Mouse (Mus musculus): ENCODE results near the gene Nrf1.

The Nrf1 gene

DNA sequence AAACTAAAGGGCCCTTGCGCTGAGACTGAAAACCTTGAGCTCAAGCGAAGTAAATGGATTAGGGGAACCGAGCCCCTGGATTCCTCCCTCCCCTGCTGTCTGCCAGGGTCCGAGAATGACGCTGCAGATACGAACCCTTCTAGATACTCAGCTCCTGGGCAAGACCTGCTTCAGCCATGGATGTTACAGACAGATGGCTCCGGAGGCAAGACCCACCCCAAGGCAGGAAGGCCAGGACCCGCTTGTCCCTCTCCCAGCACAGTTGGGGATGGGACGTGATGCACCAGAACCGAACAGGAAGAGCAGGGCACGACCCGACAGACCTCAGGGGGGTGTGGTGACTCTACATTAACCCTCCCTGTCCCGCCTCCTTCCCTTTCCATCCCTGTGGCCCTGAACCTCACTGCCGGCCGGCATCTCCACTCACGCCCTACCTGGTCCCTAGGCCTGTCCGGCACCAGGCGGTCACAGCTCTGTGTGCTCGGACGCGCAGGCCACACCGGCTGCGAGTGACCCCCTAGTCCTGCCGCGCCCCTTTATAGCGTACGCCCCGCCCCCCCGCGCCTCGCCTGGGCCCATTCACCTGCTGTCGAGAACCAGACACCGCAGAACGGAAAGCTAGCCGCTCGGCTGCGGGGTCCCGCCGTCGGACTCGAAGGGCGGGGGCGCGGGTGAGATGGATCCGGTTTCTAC is 127.6 kb downstream of the Nrf1 start:
- DNase-seq (ENCODE audit: low read depth, low spot score), result no peak

DNA sequence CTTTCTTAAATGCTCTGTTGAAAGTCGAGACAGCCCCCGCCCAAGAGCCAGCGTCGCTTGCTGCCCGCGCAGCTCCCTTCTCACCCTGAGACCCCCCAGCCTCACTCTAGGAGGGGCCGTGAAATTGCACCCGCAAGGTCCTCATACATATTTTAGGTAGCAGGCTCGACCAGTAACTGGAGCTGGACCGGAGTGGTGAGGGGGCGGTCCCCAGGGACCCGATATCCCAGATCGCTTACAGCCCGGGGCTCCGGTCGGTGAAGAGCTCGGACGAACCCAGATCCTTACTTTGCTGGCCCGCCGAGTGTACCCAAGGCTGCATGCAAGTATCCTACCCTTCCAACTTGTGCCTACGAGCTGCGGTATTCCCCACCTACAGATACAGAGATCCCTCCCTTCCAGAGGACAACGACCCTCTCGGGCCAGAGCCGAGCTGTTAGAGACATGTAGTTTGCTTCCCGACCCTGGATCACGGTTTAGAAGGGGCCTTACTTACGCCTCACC is 128.2 kb downstream of the Nrf1 start:
- DNase-seq (ENCODE audit: low read depth, low spot score), result no peak

GRCm38 (mm10) chr6:30176496-30176895 is 128.7 kb downstream of the Nrf1 start:
- no peak for DNase-seq (ENCODE audit: low read depth, low spot score)

DNA sequence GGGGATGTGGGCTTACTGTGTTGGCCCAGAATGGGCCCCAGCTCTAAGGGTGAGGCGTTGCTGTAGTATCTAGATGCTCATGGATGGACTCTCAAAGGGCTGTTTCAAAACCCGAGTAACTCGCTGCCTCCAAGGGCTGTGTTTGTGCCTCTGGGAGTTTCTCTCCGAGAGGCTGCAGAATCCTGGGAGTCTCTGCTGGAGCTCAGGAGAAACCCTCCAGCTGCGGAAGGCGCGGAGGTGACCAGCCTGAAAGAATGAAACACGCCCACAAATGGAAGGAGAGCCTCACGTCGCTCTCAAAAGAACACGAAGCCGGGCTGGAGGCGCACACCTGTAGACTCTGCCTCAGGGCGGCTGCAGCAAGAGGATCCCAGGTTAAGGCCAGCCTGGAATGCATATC is 129.5 kb downstream of the Nrf1 start:
- DNase-seq (ENCODE audit: low read depth, low spot score), result no peak

DNA sequence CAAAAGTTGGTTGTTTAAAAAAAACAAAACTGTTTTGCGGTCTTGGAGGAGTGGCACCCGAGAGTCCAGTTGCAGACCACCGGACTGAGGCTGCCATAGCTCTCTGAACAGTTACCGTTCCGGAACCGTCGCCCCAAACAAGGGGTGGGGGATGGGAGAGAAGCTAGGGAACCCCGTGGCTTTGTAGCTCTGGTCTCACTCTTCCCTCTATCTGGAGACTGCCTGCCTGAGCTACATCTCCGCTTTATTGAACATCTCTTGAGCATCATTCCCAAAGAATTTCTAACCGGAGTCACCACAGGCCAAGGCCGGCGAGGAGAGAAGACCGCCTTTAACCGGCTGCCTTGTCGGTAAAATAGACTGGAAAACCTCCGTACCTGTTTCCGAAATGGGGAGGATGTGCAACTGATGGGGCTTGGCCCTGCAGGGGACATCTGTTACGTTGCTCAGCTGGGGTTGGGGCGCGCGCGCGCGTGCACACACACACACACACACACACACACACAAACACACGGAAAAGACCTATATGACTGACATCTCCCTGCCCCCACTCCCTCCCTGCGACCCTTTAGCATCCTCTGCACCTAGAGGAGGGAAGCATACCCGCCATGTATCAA is 130.3 kb downstream of the Nrf1 start:
- DNase-seq (ENCODE audit: low read depth, low spot score), result no peak

- DNase-seq (ENCODE audit: low read depth, low spot score), result no peak
Observed at GRCm38 (mm10) chr6:30179046-30179445, 131.3 kb downstream of the Nrf1 start.

GRCm38 (mm10) chr6:30180321-30180720 is 132.5 kb downstream of the Nrf1 start:
- DNase-seq (ENCODE audit: low read depth, low spot score), result no peak

DNA sequence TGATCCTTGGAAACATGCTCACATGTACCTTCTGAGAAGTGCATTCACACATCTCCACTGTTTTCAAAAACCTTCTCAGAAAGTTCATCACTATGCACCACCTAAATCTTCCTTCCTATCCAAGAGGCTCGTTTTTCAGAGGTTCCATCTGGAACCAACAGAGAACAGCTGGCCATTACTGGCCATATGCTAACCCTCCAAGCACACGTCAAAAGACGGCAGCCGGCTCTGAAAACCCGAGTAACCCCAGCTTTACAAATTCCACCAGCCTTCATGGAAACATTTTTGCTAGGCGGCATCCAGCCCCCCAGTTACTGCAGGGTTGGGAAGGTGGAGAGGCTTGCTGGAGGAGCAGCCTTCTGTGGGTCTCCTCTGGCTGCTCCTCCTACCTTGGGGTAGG is 134.2 kb downstream of the Nrf1 start:
- DNase-seq (ENCODE audit: low read depth, low spot score), result no peak

DNA sequence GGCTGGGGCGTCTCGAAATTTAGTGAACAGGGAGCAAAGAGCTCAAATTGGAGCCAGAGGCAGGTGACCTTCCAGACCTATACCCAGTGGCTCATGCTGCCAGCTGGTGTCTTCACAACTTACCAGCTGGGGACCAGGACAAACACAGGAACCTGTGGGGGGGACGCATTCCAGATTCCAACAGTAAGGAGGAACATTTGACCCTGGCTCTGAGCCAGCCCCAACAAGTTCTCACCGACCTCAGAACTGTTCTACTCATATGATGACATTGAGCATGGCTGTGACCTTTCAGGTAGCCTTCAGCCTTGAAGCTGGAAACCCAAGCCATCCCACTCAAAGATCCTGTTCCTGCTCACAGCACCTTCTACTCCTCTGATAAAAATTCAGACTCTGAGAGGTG is 135.8 kb downstream of the Nrf1 start:
- DNase-seq (ENCODE audit: low read depth, low spot score), result no peak

GRCm38 (mm10) chr6:30195656-30196055 is 147.9 kb downstream of the Nrf1 start:
- no peak for DNase-seq (ENCODE audit: low read depth, low spot score)

DNA sequence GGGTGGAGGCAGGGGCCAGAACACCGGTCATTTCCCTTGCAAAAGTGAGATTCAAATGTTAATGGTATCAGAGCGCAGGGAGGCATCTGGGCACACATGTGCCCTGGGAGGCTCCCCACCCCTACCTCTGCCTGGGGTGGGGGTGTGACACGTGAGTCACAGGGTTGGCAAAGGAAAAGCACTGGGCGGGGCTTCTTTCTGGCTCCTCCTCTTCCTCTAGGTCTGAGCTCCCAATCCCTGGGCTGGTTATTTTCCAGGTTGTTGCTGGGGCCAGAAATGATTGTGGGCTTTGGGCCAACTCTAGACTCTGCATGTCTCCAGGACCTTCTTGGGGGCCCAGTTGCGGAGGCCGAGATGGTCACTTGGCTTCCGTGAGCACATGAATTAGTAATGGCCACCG is 148.4 kb downstream of the Nrf1 start:
- no peak for DNase-seq (ENCODE audit: low read depth, low spot score)

Measured in c-Kit-negative CD71-positive TER-119-positive erythroid progenitor cells, embryonic 14.5 days (primary cell).